Mouse (Mus musculus) CD4-positive naive resting alpha-beta T cell, adult 57 days (primary cell): ENCODE data around the gene Krtap7-1. TPM values are rescaled to one million over a fixed set of nuclear protein-coding genes. Genes with fewer than 3 reads are reported as not detected.

Source experiments
- total RNA-seq: library from RNA; stranded (reverse); gene quantifications from one replicate; pipeline ENCODE4 v1.2.4, GENCODE M21; 2023

The Krtap7-1 gene
- total RNA-seq = not detected

DNA sequence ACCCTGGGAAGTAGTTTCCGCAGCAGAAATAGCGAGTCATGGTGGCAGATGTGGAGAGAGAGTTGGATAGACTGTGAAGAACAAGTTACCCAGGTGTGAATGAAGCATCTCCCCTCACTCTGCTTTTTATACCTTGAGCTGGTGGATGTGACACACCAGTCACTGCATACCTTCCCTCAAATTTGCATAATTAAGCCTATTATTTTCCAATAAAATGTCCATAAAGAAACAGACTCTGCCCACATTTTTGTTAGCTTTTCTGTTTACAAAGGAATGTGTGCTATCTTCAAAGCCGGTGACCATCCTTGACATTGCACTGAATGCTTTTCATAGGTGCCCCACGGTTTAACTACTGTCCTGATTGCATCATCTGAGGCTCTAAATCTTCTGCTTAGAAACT is at the start of gene Krtap7-1:
Gene Krtap7-1 (minus strand): TSS at position 101 of the 400 bp plus-strand sequence.

GRCm38 (mm10) chr16:89487852-89488251 is 20.3 kb downstream of the Krtap7-1 start, which contains the start of gene Krtap8-1:
Gene Krtap8-1, minus strand, starts transcription at chr16:89487952.

Other genes with a start within 250 kb of the Krtap7-1 start
- gene Krtap21-1, start 104.5 kb downstream of the Krtap7-1 start, total RNA-seq = not detected
- gene Krtap6-2, start 88.2 kb downstream of the Krtap7-1 start, total RNA-seq = not detected
- not detected for gene Krtap8-1, start 20.4 kb downstream of the Krtap7-1 start, total RNA-seq
- not detected for gene Krtap11-1, start 62.9 kb upstream of the Krtap7-1 start, total RNA-seq